In genomic region chr17:6079287-6080122, GRCm38 (mm10) we compare ENCODE assay signal across 7 mouse cellular contexts. TPM values are rescaled to one million over a fixed set of nuclear protein-coding genes. Genes with fewer than 3 reads are reported as not detected.
A peak's percentile ranks its signal among the peaks of the same experiment; 100 is the strongest.
DNase-seq lines count a peak whose midpoint lies in the region; ATAC-seq and TF ChIP-seq lines count a peak whose summit lies in the region.

Gene Serac1 (minus strand): TSS chr17:6079741.
Gene Gtf2h5 (plus strand): TSS chr17:6079786.

- H3K9me3 ChIP-seq in embryonic facial prominence, embryonic 12.5 days, result no peaks in the 10 kb centered on the region
- no peaks in the 10 kb centered on the region for H3K9me3 ChIP-seq in limb, embryonic 12.5 days
- no peaks in the 10 kb centered on the region for H3K9me3 ChIP-seq in midbrain, embryonic 15.5 days

- peak within 1 kb of the TSS; percentile 86 for H3K27ac ChIP-seq in embryonic facial prominence, embryonic 12.5 days
- H3K27ac ChIP-seq in kidney, adult 2 months (ENCODE audit: insufficient read depth, low read depth, low read length), result peak within 1 kb of the TSS; percentile 61
- peak within 1 kb of the TSS; percentile 86 for H3K27ac ChIP-seq in limb, embryonic 12.5 days
- peak within 1 kb of the TSS; percentile 92 for H3K27ac ChIP-seq in midbrain, embryonic 15.5 days
- peak within 1 kb of the TSS; percentile 89 for H3K27ac ChIP-seq in spleen, adult 2 months (ENCODE audit: insufficient read depth, low read length)

- H3K4me1 ChIP-seq in embryonic facial prominence, embryonic 12.5 days, result no peaks in the 10 kb centered on the region
- H3K4me1 ChIP-seq in kidney, adult 2 months (ENCODE audit: control insufficient read depth, insufficient read depth, low read length), result no peaks in the 10 kb centered on the region
- peaks cover 8% of the 10 kb centered on the region; the same call in 1 of the 2 replicates for H3K4me1 ChIP-seq in limb, embryonic 12.5 days (replicated peaks)
- H3K4me1 ChIP-seq in midbrain, embryonic 15.5 days, result peaks cover 29% of the 10 kb centered on the region
- H3K4me1 ChIP-seq in spleen, adult 2 months (ENCODE audit: control insufficient read depth, insufficient read depth, insufficient read length), result no peaks in the 10 kb centered on the region; the same call in 1 of the 2 replicates

- under 1% methylated on average over 70 of the region's 70 CpGs for WGBS in embryonic facial prominence, embryonic 12.5 days
- WGBS in kidney, adult 2 months, result under 1% methylated on average over 69 of the region's 70 CpGs
- WGBS in limb, embryonic 12.5 days, result under 1% methylated on average over 68 of the region's 70 CpGs
- under 1% methylated on average over 69 of the region's 70 CpGs for WGBS in midbrain, embryonic 15.5 days
- under 1% methylated on average over 70 of the region's 70 CpGs for WGBS in spleen, adult 2 months

- DNase-seq in adrenal gland, postnatal 25 days, result peak; percentile 99
- peak; percentile 98 to 99 for DNase-seq in heart, adult 18-20 months
- peak; percentile 99 for DNase-seq in kidney, adult 2 months
- DNase-seq in spleen, adult 2 months (ENCODE audit: low read depth in 1 of 2, low spot score in 2 of 2), result peak; percentile 92 to 98

- peak within 1 kb of the TSS; percentile 77 for H3K4me3 ChIP-seq in embryonic facial prominence, embryonic 12.5 days
- H3K4me3 ChIP-seq in kidney, adult 2 months (ENCODE audit: insufficient read depth, low read depth, low read length), result peak within 1 kb of the TSS; percentile 85
- H3K4me3 ChIP-seq in limb, embryonic 12.5 days (replicated peaks), result peak within 1 kb of the TSS; percentile 75
- H3K4me3 ChIP-seq in midbrain, embryonic 15.5 days, result peak within 1 kb of the TSS; percentile 83
- peak within 1 kb of the TSS; percentile 93 for H3K4me3 ChIP-seq in spleen, adult 2 months (ENCODE audit: extremely low read depth, insufficient read depth, insufficient read length)

- H3K27me3 ChIP-seq in embryonic facial prominence, embryonic 12.5 days, result no peaks in the 10 kb centered on the region
- H3K27me3 ChIP-seq in kidney, adult 2 months (replicated peaks; ENCODE audit: control insufficient read depth, insufficient read depth, low read length), result no peaks in the 10 kb centered on the region
- H3K27me3 ChIP-seq in limb, embryonic 12.5 days, result no peaks in the 10 kb centered on the region
- no peaks in the 10 kb centered on the region for H3K27me3 ChIP-seq in midbrain, embryonic 15.5 days (replicated peaks)
- H3K27me3 ChIP-seq in spleen, adult 2 months (ENCODE audit: control insufficient read depth, insufficient read depth, low read length), result no peaks in the 10 kb centered on the region

- ATAC-seq in embryonic facial prominence, embryonic 12.5 days (ENCODE audit: insufficient number of reproducible peaks, insufficient read depth, low FRiP score, low TSS enrichment), result peak; percentile 98
- ATAC-seq in limb, embryonic 12.5 days (ENCODE audit: insufficient number of reproducible peaks, insufficient read depth, low FRiP score, low TSS enrichment, low read depth), result peak; percentile 97
- ATAC-seq in midbrain, embryonic 15.5 days (replicated peaks), result peak; percentile 95

- peak within 1 kb of the TSS; percentile 85 for H3K9ac ChIP-seq in embryonic facial prominence, embryonic 12.5 days
- peak within 1 kb of the TSS; percentile 83 for H3K9ac ChIP-seq in limb, embryonic 12.5 days (replicated peaks)
- peak within 1 kb of the TSS; percentile 85 for H3K9ac ChIP-seq in midbrain, embryonic 15.5 days

- peaks cover 17% of the 10 kb centered on the region; the same call in 1 of the 2 replicates for H3K36me3 ChIP-seq in embryonic facial prominence, embryonic 12.5 days
- no peaks in the 10 kb centered on the region for H3K36me3 ChIP-seq in kidney, adult 2 months (ENCODE audit: control insufficient read depth, insufficient read depth, low read length)
- peaks cover 18% of the 10 kb centered on the region for H3K36me3 ChIP-seq in limb, embryonic 12.5 days
- H3K36me3 ChIP-seq in midbrain, embryonic 15.5 days (replicated peaks), result peaks cover 7% of the 10 kb centered on the region; the same call in 1 of the 2 replicates
- H3K36me3 ChIP-seq in spleen, adult 2 months (ENCODE audit: control insufficient read depth, insufficient read depth, low read length), result peaks cover 2% of the 10 kb centered on the region

- H3K4me2 ChIP-seq in embryonic facial prominence, embryonic 12.5 days (replicated peaks), result peak within 1 kb of the TSS; percentile 78
- peak within 1 kb of the TSS; percentile 78 for H3K4me2 ChIP-seq in limb, embryonic 12.5 days
- H3K4me2 ChIP-seq in midbrain, embryonic 15.5 days, result peak within 1 kb of the TSS; percentile 60

- TF ChIP-seq CTCF in kidney, adult 2 months (conservative IDR thresholded peaks at IDR 0.05; ENCODE audit: insufficient read depth, insufficient read length, low read depth, low read length), result no peak
- TF ChIP-seq CTCF in spleen, adult 2 months (IDR thresholded peaks at IDR 0.05; ENCODE audit: extremely low read depth, insufficient read depth, insufficient read length, insufficient replicate concordance), result no peak

- TF ChIP-seq POLR2A in kidney, adult 2 months (IDR thresholded peaks at IDR 0.05; ENCODE audit: low read depth, low read length), result peak; percentile 42
- peak; percentile 46 for TF ChIP-seq POLR2A in spleen, adult 2 months (IDR thresholded peaks at IDR 0.05; ENCODE audit: low read depth, low read length)

RNA-seq across cellular contexts. Expression of gene Serac1, which starts in this region (rescaled TPM):
- total RNA-seq in adrenal gland, postnatal 25 days (2021), result 8.0 and 12.1 TPM in 2 replicates
- polyA plus RNA-seq in embryonic facial prominence, embryonic 12.5 days (2016; fragmentation: Nextera tagmentation; extraction: Ambion mirVana), result 9.0 and 9.7 TPM in 2 replicates
- total RNA-seq in heart, adult 18-20 months (2021), result 1 to 10 TPM; 6.4 to 7.5 TPM
- polyA plus RNA-seq in kidney, adult 2 months (2012; rRNA removed), result 4.1 and 4.3 TPM in 2 replicates
- polyA plus RNA-seq in limb, embryonic 12.5 days (2016; fragmentation: Nextera tagmentation; extraction: Ambion mirVana), result 5.7 and 7.7 TPM in 2 replicates
- 14.6 and 14.8 TPM in 2 replicates for polyA plus RNA-seq in midbrain, embryonic 15.5 days (2015; fragmentation: Nextera tagmentation; extraction: Ambion mirVana)
- polyA plus RNA-seq in spleen, adult 2 months (2012; rRNA removed), result 1.7 and 1.8 TPM in 2 replicates

RNA-seq across cellular contexts. Expression of gene Gtf2h5, which starts in this region (rescaled TPM):
- 74.6 and 94.0 TPM in 2 replicates for total RNA-seq in adrenal gland, postnatal 25 days (2021)
- 167 and 178 TPM in 2 replicates for polyA plus RNA-seq in embryonic facial prominence, embryonic 12.5 days (2016; fragmentation: Nextera tagmentation; extraction: Ambion mirVana)
- 10 to 100 TPM; 60.4 to 66.8 TPM for total RNA-seq in heart, adult 18-20 months (2021)
- polyA plus RNA-seq in kidney, adult 2 months (2012; rRNA removed), result 25.4 and 39.5 TPM in 2 replicates
- polyA plus RNA-seq in limb, embryonic 12.5 days (2016; fragmentation: Nextera tagmentation; extraction: Ambion mirVana), result 170 and 176 TPM in 2 replicates
- 191 and 196 TPM in 2 replicates for polyA plus RNA-seq in midbrain, embryonic 15.5 days (2015; fragmentation: Nextera tagmentation; extraction: Ambion mirVana)
- 5.4 and 7.1 TPM in 2 replicates for polyA plus RNA-seq in spleen, adult 2 months (2012; rRNA removed)

Comparison
In these comparisons a context has a peak if more than half of its experiments do, and no peak if none do; other contexts are left out.
1. Peak in every context shown above with its lines: DNase-seq, ATAC-seq, H3K4me3 ChIP-seq and H3K27ac ChIP-seq.